Mouse (Mus musculus) kidney, postnatal 25 days (tissue): ENCODE results near the gene Ap1m1.

Experiments
- DNase-seq, 2 experiments: peaks; one replicate each; pipeline ENCODE4 v3.0.0; 2021; ENCODE audit warnings: mixed read lengths in 2 of 2

Ap1m1 gene

DNA sequence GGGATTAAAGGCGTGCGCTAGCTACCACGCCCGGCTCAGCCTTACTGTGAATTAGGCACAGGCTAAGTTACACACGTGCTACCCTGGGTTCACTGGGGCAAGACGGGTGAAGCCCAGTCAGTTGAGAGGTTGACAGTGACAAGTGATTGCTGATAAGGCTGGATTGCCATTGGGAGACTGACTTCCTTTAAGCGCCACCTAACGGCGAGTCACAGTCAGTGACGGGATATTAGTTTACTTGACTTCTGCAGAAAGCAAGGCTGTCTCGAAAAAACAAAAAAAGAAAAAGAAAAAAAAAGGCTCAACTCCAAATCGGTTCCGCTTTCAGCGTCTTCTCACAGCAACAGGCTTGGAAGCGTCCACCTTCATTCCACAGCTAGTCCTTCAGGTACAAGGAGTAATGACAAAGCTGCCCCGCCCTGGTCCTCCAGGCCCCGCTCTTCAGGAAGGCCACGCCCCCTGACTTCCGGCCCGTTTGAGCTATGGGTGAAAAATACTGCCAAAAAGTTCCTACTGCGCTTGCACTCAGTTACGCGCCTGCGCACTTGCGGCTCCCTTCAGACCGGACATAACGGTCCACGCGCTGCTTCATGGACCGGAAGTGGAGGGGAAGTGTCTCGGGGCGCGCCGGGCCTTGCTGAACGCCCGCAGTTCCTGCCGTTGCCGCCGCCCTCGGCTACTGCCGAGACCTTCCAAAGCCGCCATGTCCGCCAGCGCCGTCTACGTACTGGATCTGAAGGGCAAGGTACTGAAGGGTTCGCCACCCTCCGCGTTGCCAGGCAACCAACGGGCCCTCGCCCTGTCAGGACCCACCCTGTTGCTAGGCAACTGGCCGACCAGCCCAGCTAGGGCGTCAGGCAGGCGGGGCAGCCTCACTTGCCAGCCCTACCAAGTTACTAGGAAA, at the start of gene Ap1m1:
TSS of gene Ap1m1 (plus strand) at position 520 of the 904 bp plus-strand sequence.
- peak; percentile 99 to 100 for DNase-seq

DNA sequence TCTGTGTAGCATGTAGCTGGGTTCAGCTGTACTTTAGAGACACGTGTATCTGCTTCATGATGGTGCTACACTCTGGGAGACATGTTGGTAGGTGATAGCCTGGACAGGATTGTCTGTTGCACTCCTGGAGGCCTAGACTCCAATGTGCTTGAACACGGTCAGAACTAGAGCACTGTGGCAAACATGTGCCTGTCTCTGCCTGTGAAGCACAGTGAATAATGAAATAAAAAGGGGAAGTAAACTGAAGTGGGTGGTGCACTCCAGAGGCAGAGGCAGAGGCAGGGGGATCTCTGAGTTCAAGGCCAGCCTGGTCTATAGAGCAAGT, 49.6 kb upstream of the Ap1m1 start:
- no peak for DNase-seq

DNA sequence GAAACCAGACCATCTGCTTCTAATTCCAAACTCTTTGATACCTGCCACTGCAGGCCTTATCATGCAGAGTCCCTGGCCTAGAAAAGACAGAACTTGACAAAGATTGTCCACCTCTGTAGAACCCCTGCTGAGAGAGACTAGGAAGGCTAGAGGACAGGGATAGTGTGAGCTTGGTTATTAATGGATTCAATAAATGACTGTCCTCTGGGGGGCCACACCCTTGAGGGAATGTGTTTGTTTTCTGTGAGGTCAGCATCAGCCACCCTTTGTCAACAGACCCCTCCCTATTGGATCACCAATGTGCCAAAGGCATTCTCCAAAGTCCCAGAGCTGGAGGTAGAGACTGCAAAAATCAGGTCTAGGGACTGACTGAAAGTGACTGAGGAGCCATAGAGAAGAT, 47.8 kb upstream of the Ap1m1 start:
- DNase-seq = no peak

DNA sequence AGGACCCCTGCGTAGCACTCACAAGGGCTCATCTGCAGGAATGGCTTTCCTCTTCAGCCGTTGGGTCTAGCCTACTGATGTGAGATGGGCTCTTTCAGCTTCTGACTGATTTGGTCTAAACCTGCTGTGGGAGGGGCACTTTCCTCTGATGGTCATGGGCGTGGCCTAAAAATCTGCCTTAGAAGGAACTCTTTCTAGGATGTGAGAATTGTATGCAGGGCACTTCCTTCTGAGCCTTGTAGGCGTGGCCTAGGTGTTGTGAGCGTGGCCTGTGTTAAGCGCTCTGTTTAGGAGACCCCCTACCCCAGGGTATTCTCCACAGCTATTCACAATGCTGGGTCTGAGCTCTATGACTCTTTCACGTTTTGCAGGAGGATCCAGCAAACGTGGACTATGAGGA, 41.8 kb upstream of the Ap1m1 start:
- DNase-seq = no peak

DNA sequence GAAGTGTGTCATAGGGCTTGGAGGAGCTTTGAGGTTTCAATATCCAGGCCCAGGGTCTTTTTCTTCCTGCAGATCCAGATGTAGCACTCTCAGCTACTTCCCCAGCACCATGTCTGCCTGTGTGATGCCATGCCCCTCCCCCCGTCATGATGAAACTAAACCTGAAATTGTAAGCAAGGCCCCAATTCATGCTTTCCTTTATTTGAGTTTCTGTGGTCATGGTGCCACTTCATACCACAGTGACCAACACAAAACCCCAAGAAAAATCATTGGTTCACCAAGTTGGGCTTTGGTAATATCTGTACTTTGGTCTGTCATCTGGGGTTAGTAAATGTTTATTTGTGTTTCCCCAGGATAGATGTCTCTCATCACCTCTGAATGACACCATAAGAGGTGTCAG, 31.2 kb upstream of the Ap1m1 start:
- DNase-seq = peak in 1 of 2 experiments; percentile 6

DNA sequence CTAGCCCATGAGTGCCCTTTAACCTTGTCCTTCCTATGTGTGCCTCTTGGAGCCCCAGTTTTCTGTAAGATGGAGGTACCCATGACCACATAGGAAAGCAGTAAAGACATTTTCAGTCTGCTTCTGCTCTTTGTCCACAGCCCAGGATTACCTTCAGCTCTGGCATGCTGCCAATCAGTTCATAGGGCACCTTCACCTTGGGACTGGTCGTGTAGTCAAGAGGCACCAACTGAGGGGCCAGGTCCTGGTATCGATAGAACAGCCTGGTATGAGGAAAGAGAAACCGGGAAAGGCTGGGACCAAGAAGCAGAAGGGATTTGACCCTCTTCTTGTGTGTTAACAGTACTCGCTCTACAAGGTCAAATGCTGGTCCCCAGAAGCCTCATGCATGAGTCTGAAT, 29.6 kb upstream of the Ap1m1 start:
- peak; percentile 41 to 45 for DNase-seq

DNA sequence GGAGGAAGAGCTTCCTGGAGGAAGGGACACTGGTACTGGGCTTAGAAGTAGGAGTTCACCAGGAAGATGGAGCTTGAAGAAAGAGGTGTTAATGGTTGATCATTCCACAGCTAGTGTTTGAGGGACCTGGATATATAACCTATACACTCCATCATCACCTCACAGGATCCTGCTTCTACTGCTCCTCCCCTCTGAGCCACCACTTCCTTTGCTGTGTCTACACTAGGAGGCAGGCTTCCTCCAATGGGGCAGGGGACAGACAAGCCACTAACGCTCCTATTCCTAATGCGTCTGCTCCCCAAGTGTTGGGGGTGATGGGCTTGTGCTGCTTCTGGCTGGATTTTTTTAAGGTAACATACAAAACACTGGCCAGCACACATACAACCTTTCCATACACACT, 29.1 kb upstream of the Ap1m1 start:
- peak in 1 of 2 experiments; percentile 5 for DNase-seq

DNA sequence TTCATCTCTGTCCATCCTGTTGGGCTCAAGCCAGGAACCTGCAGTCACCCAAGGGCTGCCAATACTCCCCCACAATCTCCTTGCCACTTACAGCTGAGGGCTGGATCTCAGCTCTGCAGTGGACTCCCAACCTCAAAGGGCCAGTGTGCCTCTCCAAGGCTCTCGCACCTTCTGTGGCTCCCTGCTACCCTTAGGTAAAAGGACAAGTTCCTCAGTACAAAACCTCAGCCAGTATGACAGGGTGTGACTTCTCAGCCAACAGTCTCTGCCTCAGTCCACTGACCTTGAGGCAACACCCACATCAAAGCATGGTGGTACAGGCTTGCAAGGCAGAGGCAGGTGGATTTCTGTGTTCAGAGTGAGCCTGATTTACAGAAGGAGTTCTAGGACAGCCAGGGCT, 28.0 kb upstream of the Ap1m1 start:
- no peak for DNase-seq

DNA sequence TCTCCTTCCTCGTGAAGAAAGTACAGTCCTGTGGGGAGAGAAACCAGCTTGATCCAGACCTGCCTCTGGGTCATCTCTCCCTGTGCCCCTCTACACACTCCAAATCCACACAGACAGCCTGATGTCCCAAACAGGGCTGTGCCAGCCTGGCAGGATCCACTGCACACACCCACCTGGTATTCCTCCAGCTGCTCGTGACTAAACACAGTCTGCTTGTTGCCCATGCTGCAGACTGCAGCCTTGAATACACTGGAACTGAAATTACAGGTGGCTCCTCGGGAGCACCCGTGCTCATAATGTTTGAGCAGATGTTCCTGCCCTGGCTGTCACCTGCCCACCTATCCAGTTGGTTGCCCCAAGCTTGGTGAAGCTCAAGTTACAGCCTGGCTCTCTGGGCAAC, 27.1 kb upstream of the Ap1m1 start, which contains the start of gene Cib3:
TSS of gene Cib3 (minus strand) at position 87 of the 400 bp plus-strand sequence.
- no peak for DNase-seq

DNA sequence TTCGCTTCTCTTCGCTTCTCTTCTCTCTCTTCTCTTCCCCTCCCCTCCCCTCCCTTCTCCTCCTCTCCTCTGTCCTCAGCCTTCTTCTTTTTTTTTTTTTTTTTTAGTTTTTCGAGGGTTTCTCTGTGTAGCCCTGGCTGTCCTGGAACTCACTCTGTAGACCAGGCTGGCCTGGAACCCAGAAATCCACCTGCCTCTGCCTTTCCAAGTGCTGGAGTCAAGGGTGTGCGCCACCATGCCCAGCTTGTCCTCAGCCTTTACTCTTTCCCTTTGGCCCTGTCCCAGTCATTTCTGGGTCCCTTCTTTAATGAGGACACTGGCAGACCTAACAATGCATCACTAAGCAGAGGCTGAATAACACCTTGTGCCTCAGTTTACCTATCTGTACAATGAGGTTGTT, 26.3 kb upstream of the Ap1m1 start, which contains the start of gene Gm11034:
TSS of gene Gm11034 (minus strand) at position 101 of the 400 bp plus-strand sequence.
- no peak for DNase-seq

DNA sequence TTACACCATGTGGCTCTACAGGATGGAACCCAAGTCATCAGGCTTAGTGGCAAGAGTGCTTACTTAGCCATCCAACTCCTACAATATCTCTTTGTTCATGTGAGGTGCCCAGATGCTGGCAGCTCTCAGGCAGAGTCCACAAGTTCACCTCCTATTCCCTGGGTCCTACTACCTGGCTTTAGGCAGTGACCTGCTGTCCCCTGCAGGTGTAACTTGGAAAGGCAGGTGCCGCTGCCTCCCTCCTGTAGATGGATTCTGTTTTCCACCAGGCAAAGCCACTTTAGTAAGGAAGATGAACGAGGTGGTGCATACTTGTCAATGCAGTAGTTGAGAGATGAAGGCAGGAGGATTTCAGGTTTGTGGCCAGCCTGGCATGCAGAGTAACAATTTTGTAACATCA, 24.8 kb upstream of the Ap1m1 start:
- DNase-seq = peak; percentile 67 to 72

DNA sequence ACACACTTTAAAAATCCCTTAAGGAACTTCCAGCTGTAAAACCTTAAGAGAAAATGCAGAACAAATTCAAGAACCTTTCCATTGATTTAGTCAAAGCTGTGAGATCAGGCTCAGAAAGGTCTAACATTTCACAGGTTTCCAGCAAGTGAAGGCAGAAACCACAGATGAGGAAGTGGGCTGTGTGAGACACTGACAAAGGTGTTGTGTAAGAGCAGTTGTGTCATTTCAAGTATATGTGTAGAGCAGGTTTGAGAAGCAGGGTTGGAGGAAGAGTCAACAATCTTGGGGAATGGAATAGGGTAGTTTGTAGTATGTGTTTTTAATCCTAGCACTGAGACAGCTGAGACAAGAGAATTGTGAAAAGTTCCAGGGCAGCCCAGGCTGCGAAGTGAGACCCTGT, 23.9 kb upstream of the Ap1m1 start:
- DNase-seq = no peak

DNA sequence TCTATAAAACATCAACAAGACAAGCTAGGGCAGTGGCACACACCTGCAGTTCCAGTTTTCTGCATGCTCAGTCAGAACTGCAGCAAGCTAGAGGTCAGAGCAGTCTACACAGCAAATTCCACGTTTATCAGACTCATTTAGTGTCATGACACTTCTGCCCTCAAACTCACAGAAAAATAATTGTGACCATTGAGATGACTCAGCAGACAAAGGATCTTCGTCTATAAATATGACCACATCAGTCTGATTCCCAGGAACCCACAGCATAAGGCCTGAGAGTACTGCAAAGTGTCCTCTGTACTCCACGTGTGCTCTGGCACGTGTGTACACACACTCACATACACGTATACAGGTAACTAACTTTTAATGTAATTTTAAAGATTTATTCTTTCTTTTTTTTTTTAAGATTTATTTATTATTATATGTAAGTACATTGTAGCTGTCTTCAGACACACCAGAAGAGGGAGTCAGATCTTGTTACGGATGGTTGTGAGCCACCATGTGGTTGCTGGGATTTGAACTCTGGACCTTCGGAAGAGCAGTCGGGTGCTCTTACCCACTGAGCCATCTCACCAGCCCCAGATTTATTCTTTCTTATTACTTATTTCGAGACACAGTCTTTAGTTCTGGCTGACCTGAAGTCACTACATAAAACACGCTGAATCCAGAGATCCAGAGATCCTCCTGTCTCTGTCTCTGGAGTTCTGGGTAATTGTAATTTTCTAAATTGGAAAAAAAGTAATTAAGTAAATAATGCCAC, 20.9 kb upstream of the Ap1m1 start:
- no peak for DNase-seq

DNA sequence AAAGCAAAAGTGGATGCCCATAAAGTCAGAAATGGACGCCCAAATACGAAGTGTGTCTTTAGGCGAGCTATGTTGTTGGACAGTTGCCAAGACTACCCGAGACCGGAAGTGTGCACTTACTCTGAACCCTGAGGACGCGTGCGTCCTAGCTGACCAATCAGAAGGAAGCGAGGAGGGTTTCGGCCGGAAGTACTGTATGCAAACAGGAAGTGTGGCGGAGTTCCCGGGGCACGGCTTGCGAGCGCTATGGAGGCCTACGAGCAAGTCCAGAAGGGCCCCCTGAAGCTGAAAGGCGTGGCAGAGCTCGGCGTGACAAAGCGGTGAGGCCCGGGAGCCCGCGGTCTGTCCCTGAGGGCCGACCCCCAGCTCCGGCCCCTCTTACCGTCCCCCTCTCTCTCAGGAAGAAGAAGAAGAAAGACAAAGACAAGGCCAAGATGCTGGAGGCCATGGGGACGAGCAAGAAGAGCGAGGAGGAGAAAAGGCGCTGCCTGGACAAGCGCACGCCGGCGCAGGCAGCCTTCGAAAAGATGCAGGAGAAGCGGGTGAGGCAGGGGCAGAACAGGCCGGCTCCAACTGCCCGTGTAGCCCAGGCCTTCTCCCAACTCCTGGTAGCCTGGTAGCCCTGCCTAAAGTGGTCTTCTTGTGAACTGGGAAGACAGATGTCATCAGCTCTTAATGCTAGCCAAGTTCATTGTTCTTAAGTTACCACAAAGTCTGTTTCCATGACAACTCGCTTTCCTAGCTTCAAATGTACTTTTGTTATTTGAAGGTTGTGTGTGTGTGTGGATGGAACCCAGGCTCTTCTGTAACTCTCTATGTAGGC, 20.1 kb upstream of the Ap1m1 start, which contains the start of gene Fam32a:
TSS of gene Fam32a (plus strand) at position 190 of the 823 bp plus-strand sequence.
- DNase-seq = peak; percentile 94 to 96

DNA sequence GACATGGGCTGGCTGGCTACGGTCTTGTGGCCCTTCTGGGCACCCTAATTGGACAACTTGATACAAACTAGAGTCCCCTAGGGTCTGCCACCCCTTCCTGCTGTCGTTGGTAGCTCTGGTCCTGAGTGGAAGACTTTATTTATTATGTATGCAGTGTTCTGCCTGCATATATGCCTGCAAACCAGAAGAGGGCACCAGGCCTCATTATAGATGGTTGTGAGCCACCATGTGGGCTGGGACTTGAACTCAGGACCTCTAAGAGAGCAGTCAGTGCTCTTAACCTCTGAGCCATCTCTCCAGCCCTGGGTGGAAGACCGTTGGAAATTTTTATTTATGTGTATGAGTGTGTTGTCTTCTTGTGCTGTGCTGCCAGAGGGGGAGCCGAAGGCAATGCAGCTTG, 19.1 kb upstream of the Ap1m1 start:
- DNase-seq = no peak

DNA sequence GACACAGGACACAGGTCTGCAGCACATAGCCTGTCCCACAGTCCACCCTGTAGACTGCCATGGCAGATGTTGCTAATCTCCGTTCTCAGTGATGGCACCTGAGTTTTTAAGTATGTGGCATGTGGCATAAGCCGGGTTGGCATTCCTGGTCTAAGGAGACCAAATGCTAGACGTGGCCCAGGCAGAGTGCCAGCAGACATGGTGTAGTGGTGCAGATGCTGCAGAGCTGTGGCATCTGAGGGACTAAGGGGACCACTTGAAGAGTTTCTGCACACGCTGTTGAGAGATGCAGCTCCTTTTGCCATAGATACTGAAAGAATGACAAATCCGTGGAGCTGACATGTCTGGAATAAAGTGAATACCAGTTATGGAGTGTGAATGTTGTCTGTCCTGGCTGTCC, 17.2 kb upstream of the Ap1m1 start:
- no peak for DNase-seq

DNA sequence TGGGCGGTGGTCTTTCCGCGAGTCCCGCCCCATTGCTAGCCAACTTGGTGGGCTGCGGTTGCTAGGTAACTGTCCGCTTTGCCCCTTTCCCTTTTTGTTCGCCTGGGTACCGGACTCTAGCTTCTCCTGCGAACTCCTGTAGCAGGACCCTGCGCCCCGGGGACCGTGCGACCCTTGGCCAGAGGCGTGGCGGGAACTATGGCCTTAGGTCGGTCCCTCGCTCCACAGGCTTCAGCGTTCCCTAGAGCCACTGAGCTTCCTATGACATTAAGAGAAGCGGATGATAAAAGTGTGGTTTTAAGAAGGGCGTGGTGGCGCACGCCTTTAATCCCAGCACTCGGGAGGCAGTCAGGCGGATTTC, 565 bp downstream of the Ap1m1 start:
- no peak for DNase-seq

DNA sequence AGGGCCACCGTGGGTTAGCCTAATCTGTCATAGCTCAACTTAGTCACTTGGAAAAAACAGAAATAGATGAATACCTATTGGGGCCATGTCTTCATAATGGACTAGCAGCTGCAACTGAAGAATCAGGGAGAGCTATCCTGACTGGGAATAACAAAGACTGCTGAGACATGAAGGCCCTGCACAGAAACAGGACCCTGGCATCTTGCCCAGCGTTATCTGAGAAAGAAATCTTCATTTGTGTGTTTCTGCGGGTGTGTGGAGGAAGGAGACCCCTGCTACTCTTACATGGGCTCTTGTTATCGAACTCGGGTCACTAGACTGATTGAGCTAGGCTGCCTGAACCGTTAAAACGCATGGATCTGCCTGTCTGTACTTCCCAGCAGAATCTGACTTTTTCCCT, 1.1 kb downstream of the Ap1m1 start:
- peak in 1 of 2 experiments; percentile 34 for DNase-seq

DNA sequence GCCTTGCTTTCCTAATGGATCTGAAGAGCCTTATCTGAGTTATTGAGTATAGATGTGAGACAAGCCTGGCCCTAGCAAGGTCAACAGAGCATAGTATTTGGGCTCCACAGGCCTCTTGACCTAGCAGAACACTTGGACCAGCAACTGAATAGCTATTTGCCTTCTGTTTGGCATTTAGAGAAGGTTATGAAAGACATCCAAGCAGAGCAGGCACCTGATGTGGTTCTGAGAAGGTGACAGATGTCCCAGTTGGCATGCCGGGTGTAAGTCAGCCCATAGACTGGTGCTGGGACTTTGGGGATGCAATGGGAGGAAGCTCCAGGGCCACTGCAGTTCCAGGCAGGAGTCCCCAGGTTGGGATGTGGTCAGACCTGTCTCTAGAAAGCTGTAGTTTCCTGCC, 2.4 kb downstream of the Ap1m1 start:
- DNase-seq = no peak

DNA sequence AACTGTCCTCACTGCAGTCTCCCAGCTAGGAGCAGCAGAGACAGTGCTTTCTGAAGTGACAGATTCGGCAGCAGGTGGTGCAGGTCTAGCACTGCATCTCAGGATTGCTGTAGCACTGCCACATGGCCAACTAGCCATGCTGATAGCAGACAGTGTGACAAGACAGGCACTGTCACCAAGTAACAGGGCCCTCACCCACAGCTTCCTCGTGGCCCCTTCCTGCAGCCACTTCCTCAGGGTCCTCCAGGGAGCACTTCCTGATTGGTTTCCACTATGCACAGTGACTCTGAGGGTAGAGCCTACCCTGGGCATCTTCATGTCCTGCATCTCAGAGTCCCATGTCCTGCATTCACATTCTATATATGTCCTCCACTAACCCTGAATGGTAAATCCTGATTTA, 4.8 kb downstream of the Ap1m1 start:
- no peak for DNase-seq

DNA sequence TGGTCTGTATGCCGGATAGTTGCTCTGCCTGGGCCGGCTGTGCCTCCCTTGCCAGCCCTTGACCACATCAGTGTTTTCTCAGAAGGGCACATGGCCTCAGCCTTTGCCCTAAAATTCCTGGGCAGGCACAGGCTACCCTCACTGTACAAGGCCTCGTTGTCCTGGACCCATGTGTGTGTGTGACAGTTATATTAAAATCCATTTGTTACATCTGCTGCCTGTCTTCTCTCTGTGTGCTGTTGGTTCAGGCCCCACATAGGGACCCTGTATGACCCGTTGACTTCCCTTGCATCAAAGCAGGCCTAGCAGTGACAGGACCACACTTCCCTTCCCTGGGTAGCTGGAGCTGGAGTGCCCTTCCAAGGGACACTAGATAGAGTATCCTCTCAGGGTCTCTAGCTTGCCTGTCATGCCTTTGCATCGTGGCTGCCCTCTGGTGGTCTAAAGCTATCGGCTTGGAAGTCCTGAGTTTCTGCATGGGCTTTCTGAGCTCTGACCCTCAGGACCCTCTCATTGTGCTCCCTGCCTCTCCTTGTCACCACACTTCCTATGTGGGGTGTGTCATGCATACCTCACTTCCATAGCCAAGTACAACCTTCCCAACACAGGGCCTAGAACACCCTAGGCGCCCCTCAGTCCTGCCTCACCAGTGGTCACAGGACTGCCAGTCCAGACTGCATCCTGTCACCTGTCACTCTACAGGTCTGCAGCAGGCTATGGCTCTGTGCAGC, 17.5 kb downstream of the Ap1m1 start:
- DNase-seq = peak in 1 of 2 experiments; percentile 65

DNA sequence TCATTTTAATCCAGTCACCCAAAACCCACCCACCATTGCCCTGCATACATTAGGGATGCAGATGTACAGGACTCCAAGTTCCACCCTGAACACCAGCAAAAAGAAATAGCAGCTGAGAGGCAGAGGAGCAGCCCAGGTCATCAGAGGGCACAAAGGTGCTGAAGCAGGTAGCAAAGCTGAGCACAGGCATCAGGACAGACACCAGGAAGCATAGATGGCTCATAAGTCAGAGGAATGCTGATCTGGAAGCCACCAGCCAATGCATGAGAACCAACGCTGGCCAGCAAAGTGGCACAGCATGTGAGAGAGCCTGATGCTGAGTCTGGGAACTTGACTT, 18.1 kb downstream of the Ap1m1 start:
- DNase-seq = no peak

DNA sequence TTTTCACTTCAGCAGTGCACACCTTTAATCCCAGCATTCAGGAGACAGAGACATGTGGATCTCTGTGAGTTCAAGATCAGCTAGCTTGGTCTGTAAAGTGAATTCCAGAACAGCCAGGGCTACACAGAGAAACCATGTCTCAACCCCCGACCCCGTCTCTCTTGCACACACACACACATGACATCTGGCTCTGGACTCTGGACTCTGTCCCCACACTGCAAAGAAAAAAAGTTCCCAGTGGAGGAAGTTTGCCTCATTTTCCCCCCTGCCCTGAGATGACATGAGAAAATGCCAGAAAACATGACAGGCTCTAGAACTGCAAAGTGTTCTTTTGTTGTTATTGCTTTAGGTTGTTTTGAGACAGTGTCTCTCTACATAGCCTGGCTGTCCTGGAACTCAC, 20.0 kb downstream of the Ap1m1 start:
- DNase-seq = no peak
